Mouse (Mus musculus) adrenal gland, adult 18-20 months (tissue): ENCODE data around the gene Cntn4. TPM values are rescaled to one million over a fixed set of nuclear protein-coding genes. Genes with fewer than 3 reads are reported as not detected.
A peak's percentile ranks its signal among the peaks of the same experiment; 100 is the strongest.

Source experiments
- DNase-seq, 2 experiments: peaks; one replicate each; pipeline ENCODE4 v3.0.0; 2021 to 2022; ENCODE audit warnings: low spot score in 2 of 2
- total RNA-seq, 2 experiments: library from RNA; stranded (reverse); gene quantifications; 1 replicate in 1 of 2; 2 replicates in 1 of 2; pipeline ENCODE4 v1.2.3; 2021

Cntn4 gene
- total RNA-seq, 2 experiments from 2014 or later: 0.22 to 0.43 TPM

DNA sequence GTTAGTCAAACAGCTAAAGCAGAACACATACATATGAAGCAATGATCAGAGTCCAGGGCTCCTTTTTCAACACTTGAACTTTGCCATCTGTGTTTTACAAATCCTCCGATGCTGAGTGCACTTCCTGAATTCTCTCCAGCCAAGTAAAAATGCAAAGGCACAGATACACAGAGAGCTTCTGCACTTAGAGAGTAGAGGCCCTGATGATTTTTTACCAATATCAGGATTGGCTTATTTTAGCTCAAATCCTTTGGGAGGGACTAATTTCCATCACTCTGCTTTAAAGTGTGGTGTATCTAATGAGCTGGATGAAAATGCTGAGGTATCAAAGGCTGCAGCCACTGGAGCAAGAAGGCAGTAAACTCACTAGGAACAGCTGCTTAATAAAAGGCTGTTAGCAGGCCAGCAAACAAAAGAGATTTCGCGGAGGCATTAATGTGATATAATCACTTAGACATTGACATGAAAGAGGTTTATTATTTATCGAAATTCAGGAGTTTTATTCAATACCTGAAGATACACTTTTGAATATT lies 400.7 kb downstream of the Cntn4 start:
- DNase-seq: no peak

DNA sequence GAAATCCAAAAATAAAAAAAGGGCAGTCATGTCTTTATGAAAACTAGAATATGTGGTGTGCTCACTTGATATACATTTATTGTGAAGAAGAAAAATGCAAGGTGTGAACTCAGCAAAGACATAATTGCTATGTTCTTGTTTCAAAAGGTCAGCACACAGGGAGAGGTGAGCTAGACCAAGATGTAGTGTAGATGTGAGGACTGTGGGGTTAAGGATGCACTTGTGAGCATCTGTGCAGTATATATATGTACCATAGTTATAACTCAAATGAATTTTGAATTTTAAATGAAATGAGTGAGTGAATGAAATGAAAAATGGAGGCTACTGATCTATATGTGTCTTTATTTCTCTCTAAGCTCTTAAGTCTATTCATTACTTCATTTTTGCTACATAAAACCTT lies 401.2 kb downstream of the Cntn4 start:
- no peak for DNase-seq

DNA sequence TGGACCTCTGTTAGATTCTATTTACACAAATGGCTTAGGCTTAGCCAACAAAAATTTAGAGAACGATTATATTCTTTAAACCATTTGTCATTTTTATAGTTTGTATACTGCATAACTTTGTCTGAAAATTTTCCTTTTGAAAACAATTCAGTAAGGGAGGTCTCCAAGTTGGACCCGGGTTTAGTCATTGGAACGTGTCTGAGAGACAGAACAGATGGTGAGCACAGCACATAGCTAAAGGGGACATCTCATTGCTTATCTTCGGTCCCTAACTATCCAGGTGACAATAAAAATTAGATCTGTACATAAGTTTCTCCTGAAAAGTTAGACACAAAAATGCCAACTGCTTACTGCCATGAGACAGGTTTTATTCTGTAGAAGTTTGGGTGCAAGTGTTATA lies 420.4 kb downstream of the Cntn4 start:
- no peak for DNase-seq

DNA sequence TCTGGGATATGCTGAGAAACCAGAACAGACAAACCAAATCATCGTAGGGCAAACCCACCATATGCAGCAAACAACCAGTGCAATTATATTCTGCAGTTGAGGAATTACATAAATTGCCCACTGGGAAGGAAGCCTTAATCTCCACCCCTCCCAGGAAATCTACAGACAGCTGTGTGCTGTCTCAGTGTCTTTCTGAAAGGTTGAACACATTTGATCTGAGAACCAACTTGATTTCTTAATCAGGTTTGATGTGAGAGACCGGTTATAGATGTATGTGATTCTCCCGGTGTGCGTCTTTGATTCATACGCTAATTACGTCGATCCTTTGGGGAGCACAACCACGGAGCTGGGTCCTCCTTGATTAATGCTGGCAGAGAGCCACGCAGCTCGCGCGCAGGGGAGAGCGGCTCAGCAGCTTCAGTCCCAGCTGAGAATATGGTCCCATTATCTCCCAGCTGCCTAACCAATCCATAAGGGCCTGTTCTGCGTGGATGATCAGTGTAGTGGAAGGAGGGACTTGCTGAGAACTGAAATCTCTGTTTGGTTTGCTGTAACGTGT lies 441.1 kb downstream of the Cntn4 start:
- DNase-seq: peak in 1 of 2 experiments; percentile 27

DNA sequence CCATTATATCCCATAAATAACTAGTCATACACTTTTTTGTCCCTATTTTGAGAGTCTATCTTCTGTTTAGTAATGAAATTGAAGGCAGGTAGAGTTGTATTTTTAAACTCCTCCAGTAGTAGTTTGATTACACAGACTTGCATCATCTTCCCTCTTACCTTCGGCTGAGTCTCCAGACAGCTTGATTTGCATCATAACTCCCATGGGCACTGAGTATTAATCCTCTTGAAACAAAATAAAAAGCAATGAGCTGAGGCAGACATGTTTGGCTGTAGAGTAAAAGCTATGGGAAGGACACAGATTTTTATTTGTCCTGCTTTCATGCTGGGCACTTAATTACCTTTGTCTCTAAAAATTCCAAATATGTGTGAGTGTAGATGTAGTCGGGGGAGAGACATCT lies 476.1 kb downstream of the Cntn4 start:
- DNase-seq: no peak

DNA sequence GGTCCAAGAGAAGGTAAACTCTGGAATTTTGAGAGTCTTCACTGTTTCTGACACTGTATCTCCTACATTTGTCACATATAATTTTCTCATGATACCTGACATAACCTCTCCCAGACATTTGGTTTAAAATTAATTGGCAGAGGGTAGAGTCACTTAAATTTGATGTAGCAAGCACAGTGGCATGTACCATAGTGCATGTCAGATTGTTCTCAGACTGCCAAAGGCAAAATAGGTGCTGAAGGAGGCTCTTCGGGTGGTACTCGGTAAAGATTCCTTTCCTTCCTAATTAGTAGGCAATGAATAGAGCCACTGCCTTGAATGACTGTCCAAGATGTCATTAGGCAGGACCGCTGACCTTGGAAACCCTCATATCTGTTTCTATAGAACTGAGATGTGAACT lies 477.9 kb downstream of the Cntn4 start:
- DNase-seq: no peak

DNA sequence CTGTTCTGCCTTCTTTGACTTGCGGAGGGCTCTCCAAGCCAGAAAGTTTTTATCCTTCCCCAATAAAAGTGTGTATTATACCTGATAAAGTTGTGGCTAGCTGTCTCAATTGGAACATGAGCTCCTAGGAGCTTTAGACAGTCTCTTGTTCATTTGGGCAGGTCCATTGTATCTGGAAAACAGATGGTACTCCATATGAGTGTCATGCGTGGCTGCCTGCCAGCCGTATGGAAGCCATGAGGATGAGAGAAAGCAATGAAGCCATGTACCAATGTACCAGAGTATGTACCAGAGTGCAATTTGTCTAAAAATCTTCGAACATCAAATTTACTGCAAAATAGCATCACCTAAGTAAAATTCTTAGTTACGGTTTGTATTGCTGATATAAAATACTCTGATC lies 500.1 kb downstream of the Cntn4 start:
- no peak for DNase-seq

DNA sequence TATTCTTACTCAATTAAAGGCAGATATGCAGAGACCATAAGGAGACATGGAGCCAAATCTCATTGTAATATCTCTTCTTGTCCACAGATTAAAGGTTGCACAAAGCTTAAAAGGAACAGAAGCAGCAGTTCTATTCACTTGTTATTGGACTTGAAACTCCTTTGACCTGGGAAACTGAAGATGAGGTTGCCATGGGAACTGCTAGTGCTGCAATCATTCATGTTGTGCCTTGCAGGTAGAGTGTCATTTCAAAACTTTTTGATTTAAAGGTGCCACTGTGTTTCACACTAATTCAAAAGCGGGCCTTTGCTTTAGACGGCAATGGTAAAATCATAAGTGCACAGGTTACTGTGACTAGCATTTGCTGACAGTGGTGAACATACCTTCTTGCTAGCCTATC lies 504.1 kb downstream of the Cntn4 start:
- no peak for DNase-seq

DNA sequence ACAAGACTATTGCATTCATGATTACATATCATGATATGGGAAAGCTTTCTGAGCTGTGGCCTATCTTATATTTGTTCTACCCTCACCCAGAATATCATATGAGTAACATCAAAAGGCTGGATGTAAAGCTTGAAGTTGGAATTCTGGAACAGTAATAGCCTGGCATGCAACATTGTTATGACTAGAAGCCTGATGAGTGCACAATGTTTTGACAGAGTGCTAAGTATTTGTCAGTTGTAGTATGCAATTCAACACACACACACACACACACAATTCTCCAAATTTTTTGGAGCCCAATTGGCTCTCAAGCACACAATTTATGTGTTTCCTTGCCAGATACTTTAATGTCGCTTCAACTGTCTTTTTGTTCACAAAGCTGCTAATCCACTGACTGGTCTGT lies 523.5 kb downstream of the Cntn4 start:
- no peak for DNase-seq

DNA sequence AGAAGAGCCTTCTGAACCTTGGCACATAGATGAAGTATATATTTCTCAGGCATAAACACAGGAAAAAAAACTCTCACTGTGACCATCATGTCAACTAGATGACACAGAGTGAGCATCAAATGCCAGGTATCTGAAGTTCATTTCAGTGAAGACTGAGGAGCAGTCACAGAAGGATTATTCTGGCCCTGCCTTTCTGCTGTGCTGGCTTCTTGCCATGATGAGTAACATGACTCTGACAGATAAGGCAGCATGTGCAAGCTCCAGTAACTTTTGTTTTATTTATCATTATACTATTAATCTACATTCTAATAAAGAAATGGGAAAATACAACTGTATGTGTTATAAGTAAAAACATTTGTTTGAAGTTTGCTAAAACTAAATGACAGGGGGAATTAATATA lies 529.9 kb downstream of the Cntn4 start:
- DNase-seq: peak in 1 of 2 experiments; percentile 32

DNA sequence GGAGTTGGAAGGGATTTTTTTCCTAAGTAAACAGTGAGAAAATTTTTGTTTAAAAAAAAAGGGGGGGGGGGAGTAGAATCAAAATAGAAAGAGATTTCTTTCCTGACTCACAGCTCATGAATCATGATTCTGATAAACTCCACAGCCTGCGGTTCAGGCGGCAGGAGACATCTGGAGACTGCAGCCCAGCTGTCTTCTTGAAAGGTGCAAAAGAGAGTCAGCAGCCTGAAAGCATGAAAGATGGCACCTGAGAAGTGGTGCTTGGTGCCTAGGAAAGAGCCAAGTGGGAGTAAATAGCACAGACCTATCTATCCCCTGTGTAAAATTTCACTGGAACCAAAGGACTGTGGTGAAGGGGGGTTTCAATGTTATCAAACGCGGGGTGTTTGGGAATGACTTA lies 535.6 kb downstream of the Cntn4 start:
- no peak for DNase-seq

DNA sequence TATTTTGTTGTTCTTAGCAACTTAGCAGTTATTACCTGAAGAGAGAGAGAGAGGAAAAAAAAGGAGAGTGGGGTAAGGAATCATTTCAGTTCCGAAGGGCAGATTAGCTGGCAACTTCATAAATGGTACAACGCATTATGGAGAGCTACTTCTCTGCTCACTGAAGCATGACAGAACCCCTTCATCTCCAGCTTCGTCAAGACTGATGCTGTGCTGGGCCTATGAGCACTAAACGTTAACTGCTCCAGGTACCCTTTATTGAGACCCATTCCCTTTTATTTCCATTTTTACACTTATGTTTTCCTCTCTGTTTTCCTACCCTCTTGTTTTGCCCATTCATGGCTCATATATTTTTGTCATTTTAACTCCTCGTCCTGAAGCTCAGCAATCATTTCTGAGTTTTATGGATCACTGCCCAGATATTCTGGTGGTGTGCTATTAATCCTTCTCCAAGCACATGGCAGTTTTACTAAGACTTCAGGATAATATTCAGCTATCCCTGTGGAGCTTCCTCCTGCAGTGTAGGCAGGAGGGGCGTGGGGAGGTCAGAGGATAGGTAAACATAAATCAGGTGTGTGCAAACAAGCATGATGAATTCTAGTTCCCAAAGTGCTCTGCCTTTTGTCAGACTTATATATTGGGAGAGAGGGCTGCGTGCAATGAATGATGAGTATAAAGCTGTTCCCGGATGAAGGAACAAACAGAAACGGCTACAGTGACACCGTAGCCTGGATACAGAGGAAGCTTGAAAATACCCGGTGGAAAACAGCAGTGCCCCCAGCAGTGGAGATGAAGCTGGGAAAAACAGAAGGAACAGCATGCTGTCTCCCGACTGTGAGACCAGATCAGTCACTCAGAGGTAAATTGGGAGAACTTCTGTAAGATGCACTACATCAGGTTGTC lies 559.8 kb downstream of the Cntn4 start:
- no peak for DNase-seq

DNA sequence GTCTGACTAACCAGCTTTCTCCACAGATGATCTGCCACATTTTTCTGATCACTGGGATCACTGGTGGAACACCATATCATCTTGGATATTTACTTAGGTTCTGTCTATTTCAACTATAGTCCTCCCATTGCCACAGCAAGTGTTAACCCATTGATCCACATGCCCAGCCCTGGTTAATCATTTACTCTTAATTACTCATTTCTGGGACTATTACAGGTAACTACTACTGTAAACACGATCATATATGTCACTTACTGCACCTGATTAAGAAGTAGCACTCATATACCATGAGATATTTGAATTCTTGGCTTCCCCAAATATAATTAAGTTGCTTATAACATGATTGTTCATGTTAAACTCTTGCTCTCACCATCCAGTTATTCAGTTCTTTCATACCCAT lies 564.1 kb downstream of the Cntn4 start:
- DNase-seq: no peak

DNA sequence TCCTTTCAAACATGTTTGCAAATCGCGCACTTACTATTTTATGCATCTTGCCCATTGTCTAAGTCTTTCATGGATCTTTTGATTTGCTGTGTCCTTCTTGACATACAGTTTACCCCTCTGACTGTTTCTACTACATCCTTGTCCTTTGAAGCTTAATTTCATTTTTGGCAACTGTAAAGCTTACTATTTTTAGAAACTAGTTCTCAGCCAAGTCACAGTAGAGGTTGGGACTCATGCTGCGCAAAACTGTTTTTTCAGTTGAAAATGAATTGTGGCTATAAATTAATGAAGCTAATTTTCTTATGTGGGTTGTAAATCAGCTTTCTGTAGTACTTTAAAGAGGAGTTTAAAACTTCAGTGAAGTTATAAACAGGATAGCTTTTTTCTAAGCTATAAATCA lies 585.9 kb downstream of the Cntn4 start:
- DNase-seq: no peak

DNA sequence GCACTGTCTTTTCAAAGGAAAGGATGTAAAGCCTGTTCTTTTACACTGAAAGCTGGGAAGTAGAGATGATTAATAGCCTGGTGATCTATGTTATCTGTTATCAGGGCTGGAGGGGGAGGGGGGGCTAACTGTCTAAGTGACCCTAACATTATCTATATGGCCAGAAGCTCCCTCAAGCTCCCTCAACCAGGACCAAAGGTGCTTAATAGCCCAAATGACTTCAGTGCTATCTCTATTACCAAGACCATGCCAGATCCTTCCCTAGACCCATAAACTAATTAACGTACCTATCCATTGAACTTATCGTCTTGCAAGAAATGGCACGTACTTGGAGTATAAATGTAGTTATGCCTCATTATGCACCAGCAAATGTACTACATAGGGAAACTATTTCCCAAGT lies 588.0 kb downstream of the Cntn4 start:
- DNase-seq: no peak

DNA sequence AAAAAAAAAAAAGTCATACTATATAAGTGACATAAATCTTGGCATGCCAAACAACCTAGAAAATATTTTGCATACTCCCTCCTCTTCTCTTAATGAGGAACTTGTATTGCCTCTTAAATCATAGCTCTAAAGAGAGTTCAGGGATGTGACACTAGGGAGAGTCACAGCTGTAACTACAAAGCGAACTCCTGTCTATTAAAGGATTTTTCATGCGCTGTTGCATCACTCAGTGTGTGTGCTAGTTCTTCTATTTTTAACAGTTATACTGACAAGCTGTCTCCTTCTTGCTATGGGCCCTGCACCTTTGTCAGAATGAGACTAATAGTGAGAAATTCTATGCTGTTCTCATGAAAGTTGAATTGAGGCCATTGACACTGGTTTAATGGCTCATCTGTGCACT lies 588.8 kb downstream of the Cntn4 start:
- no peak for DNase-seq

DNA sequence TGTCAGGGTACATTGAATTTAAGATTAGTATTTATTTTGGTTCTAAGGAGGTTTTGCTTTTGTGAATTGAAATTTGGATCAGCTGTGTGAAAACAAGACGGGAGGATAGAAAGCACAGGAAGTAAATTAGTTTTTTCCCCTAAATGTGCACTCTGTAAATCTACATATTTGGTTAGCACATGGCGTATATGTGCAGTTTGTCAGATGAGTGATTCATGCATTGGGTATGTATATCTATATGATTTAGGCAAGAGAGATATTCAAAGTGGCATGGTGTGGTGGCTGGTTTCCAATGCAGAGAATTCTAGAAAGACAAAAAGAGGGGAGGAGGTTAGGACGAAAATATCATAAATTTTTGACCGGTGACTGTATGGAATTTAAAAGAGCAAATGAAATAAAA lies 591.3 kb downstream of the Cntn4 start:
- DNase-seq: no peak

DNA sequence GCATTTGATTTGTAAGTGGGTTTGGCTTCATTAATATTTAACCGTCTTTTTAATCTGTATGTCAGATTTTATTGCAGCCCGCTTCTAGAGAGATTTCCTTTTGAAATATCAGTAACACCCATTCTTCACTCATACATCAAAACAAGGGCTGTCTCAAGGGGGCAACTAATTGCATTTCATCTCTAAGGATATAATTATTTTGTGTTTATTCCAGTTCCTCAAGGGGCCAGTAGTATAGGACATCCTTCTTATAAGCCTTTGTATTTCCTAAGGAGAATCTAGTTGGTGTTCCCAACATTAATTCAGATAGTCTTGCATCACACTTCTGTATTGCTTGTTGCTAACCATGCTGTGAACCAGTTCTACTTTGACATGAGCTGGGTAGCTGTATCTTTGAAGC lies 599.7 kb downstream of the Cntn4 start:
- DNase-seq: no peak

DNA sequence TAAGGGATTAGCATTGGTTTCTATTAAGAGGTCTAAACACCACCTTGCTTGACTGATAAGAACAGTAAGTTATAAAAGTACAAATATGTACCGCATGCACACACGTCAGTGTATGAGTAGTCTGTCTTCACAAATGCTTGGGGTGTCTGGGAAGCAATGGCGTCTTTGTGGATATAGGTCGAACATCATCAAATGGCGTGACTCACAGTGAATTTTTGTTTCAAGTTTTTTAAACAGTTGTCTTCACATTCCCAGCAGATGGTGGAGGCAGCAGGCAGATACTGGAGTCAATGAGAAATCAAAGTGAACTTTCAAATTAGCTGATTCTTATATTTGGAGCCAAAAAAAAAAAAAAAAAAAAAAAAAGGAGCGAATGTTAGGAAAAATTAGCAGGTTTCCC lies 604.2 kb downstream of the Cntn4 start:
- no peak for DNase-seq

DNA sequence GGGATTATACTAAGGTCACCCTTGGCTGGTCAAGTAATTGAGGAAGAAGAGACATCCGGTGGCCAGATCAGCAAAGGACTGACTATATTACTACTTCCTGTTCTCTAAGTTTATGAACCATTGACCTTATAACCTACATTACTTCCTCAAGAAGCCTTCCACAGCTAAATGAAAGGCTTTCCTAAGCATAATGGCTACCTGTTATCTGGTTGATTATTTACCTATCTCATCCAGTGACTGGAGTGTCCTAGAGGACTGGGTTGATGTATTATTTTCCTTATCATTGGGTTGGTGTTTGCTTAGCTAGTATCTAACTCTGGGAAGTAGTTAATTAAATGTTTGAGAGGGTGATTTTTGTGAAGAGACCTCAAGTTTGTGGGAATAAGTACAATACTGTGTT lies 606.4 kb downstream of the Cntn4 start:
- DNase-seq: no peak

DNA sequence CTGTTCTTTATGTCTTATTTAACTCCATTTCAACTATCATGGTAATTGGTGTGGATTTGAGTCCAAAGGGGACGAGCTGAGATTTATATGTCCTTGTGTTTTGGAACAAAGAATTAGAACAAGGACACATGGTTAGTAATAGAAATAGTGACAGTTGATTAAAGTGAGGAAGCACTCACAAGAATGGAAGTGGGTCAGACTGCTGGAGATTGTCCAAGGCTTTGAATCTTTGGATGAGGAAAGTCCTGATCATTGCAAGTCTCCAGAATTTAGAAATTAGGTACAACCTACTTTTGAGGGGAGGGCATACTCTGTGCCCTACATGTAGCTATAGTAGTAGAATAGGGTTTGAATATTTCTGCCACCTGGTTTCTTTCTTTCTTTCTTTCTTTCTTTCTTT lies 622.0 kb downstream of the Cntn4 start:
- no peak for DNase-seq

DNA sequence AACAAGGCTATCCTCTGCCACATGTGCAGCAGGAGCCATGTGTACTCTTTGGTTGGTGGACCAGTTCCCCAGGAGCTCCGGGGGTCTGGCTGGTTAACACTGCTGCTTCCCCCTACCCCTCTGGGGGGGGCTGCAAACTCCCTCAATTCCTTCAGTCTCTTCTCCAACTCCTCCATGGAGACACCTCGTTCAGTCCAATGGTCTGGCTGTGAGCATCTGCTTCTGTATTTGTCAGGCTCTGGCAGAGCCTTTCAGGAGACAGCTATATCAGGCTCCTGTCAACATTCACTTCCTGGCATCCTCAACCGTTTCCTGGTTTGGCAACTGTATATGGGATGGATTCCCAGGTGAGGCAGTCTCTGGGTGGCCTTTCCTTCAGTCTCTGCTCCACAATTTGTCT lies 622.7 kb downstream of the Cntn4 start:
- DNase-seq: no peak

DNA sequence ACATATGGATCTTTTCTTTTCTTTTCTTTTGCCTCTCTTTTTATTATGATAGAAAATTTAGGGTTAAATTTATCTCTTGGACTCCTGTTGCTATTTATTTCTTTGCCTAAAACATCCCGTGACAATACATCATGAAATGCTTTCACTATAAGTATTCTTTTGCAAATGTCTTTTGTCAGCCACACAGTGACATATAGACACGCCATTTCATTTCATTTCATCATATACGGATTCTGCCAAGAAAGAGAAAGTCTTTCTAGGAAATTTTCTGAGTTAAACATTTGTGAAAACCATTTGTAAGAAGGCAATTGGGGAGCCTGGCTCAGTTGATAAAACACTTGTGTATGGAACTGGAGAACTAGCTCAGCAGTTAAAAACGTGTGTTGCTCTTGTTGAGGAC lies 625.0 kb downstream of the Cntn4 start:
- DNase-seq: no peak
